Mouse (Mus musculus): Measurements from ENCODE around the gene Mcpt8.

DNA sequence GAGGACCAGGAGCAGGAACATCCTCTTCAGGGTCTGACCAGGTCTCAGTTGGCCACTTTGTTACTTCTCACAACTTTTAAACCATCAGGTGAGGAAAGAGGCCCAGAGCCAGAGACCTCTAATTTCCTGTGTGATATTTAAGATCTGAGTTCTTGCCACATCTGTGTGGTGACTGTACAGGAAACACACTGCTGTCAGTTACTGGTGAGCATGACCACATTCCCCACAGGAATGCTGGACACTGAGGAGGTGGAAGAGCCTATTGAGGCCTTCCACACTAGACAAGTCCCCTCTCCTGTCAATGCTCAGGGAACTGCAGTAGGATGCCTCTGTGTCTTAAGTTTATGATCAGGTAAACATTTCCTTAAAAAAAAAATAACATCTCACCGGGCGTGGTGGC is at the start of gene Mcpt8:
- TF ChIP-seq CTCF (IDR thresholded peaks at IDR 0.05; ENCODE audit: low read depth) (no peak), EP300 (IDR thresholded peaks at IDR 0.05; ENCODE audit: low read depth) (no peak)

Data from liver, embryonic 14.5 days (tissue).